Mouse (Mus musculus) adrenal gland, adult 2 months (tissue): Measurements from ENCODE around the gene Ago1. TPM values are rescaled to one million over a fixed set of nuclear protein-coding genes. Genes with fewer than 3 reads are reported as not detected.

Experiments
- DNase-seq: peaks from one replicate; pipeline ENCODE4 v3.0.0; 2021
- polyA plus RNA-seq: library from polyadenylated mRNA; depleted of rRNA; stranded (reverse); fragments of >200 nt; gene quantifications from 2 replicates; pipeline ENCODE4 v1.2.3, GENCODE M21; 2012; rRNA removed
- total RNA-seq, 2 experiments: library from RNA; stranded (reverse); gene quantifications; 2 replicates each; pipeline ENCODE4 v1.2.3; 2021

Gene Ago1
- total and polyA plus RNA-seq, 3 experiments = 17.2 to 36.6 (median 28.1) TPM

DNA sequence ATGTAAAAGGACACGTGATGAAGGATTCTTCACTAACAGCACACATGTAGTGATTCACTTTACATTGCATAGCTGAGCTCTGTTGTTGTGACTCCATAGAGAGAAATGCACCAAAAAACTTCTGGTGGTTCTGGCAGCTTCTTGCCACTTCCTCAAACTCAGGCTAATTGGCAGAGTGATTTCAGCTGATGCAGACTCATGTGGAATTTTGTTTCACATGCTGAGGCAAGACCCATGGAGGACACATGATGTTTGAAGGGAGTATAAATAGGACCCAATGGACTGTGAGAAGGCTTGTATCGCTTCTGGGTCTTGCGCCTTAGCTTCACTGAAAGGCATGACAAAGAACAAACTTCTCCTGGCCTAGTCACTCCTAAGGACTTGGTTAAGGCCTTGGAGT is 55.9 kb downstream of the Ago1 start:
- DNase-seq = no peak

Other genes with a start within 250 kb of the Ago1 start
- 10 to 100 TPM; 55.4 to 68.7 TPM for gene Map7d1, start 212.2 kb downstream of the Ago1 start, total RNA-seq
- 98.3 and 98.7 TPM in 2 replicates for gene Map7d1, start 212.2 kb downstream of the Ago1 start, polyA plus RNA-seq
- 100 to 1,000 TPM in 1 of 2 experiments, 10 to 100 TPM in 1; 85.8 to 103 TPM for gene Trappc3, start 206.3 kb downstream of the Ago1 start, total RNA-seq
- gene Trappc3, start 206.3 kb downstream of the Ago1 start, polyA plus RNA-seq = 16.2 and 16.5 TPM in 2 replicates
- gene Col8a2, start 181.8 kb downstream of the Ago1 start, total RNA-seq = 1 to 10 TPM; 1.4 to 6.1 TPM
- 1.9 TPM in 2 replicates for gene Col8a2, start 181.8 kb downstream of the Ago1 start, polyA plus RNA-seq
- gene Adprhl2, start 146.9 kb downstream of the Ago1 start, total RNA-seq = 10 to 100 TPM; 26.2 to 34.9 TPM
- 45.8 and 46.5 TPM in 2 replicates for gene Adprhl2, start 146.9 kb downstream of the Ago1 start, polyA plus RNA-seq
- gene Tekt2, start 142.9 kb downstream of the Ago1 start, total RNA-seq = 1 to 10 TPM; 3.2 to 3.3 TPM
- 2.9 and 4.8 TPM in 2 replicates for gene Tekt2, start 142.9 kb downstream of the Ago1 start, polyA plus RNA-seq
- 10 to 100 TPM; 15.8 to 22.5 TPM for gene Ago3, start 39.0 kb downstream of the Ago1 start, total RNA-seq
- 19.7 and 21.0 TPM in 2 replicates for gene Ago3, start 39.0 kb downstream of the Ago1 start, polyA plus RNA-seq
- gene Ago4, start 64.9 kb upstream of the Ago1 start, total RNA-seq = 1 to 10 TPM; 4.8 to 5.4 TPM
- gene Ago4, start 64.9 kb upstream of the Ago1 start, polyA plus RNA-seq = 1.0 and 1.2 TPM in 2 replicates
- gene Clspn, start 88.4 kb upstream of the Ago1 start, total RNA-seq = under 1 TPM; 0.66 to 0.97 TPM
- gene Clspn, start 88.4 kb upstream of the Ago1 start, polyA plus RNA-seq = 0.11 and 0.19 TPM in 2 replicates
- gene 5730409E04Rik, start 141.2 kb upstream of the Ago1 start, total RNA-seq = 10 to 100 TPM in 1 of 2 experiments, 1 to 10 TPM in 1; 8.1 to 19.0 TPM
- 19.3 and 20.7 TPM in 2 replicates for gene 5730409E04Rik, start 141.2 kb upstream of the Ago1 start, polyA plus RNA-seq
- gene Psmb2, start 209.0 kb upstream of the Ago1 start, total RNA-seq = 100 to 1,000 TPM; 159 to 189 TPM
- 133 and 175 TPM in 2 replicates for gene Psmb2, start 209.0 kb upstream of the Ago1 start, polyA plus RNA-seq